Mouse (Mus musculus) gastrocnemius, postnatal 10 days (tissue): ENCODE measurements at regions not wholly inside any gene's neighbourhood (a gene's known extent, or its start where the extent isn't known, plus 50 kb on each side); places are given as distances from the start of the nearest gene placed in this dataset.
A peak's percentile ranks its signal among the peaks of the same experiment; 100 is the strongest.

Experiments
- DNase-seq: peaks from one replicate; pipeline ENCODE4 v3.0.0; 2021; ENCODE audit warnings: mixed read lengths

DNA sequence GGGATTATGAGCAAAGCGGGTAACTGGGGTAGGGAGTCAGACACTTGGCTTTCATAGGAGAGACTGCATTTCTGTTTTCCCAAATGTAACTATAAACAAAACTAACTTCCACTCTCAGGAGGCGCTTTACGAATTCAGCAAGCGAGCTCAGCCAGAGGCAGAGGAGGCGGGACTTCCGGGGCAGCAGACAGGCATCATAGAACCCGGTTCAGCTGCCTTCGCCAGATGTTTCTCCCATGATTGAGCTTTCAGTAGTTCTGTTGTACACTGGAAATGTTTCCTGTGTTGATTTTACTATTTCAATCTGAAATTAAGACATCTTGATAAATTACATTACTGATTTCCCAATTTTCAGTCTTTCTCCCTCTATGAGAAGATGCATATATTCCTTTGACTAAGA, 92.9 kb downstream of the Zfp365 start:
- DNase-seq = no peak

DNA sequence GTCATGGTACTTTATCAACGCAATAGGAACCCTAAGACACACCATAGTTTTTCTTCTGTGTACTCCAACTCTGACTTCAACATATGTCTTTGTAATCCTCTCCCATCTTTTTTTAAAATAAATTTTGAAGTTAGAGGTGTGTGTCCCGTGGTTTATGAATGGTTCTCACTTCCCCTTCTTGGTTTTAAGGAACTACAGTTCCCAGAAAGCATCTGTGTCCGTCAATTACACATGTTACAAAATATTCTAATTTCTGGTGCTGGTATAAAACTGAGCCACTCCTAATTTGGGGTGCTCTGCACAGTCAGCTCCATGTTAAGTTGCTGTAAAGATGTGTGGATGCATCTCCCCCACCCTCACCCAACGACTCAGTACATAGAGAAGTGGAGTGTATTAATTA, 98.6 kb downstream of the Zfp365 start:
- DNase-seq = no peak

DNA sequence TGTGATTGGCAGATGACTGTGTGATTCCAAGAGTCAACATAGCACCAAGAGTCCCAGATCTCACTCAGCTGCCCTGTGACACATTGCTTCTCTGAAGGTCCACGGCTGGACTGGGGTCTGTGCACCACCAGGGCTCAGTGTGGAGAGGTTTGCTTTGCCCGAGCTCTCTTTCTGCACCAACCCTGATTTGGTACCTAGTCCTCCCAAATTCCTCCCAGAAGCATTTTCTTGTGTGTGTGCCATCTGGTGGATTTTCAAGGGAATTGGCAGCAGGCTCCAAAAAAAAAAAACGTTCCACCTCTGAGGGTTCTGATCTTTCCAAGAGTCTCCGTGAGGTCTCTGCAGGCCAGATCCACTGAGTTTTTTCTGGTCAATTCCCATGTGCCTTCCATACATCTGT, 107.3 kb downstream of the Zfp365 start:
- no peak for DNase-seq

DNA sequence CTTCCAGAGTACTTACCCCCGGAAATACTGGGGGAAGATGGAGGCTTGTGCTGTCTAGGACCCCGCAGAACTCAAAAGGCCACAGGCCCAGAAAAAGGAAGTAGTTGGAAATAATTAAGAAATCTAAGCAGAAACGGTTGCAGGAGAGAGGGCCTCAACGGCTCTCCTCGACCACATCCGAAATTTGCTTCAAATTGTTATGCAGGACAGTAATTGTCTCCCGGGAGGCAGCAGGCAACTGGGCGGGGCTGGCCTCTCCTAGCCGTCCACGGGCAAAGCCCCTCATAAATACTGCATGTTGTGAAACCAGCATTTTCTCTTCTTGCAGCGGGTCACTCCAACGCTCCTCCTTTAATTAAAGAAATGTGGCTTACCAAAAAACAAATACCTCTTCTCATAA, 107.8 kb downstream of the Zfp365 start:
- DNase-seq = no peak

DNA sequence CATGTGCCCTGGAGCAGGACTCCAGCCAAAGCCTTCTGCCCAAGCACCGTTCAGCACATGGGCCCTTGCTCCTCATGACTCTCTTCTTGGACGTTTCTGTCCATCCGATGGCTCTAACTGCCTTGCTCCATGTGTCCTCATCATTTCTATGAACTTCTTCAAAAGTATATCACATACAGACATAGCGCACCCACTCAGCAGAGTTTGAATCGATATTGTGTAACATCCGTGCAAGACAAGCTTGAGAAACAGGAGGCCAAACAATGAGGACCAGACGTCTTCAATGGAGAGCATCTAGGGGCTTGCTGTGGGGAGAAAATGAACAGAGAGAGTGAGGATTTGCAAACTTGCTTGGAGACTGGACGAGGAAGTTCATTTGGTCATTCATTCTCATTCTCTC, 110.3 kb downstream of the Zfp365 start:
- no peak for DNase-seq

DNA sequence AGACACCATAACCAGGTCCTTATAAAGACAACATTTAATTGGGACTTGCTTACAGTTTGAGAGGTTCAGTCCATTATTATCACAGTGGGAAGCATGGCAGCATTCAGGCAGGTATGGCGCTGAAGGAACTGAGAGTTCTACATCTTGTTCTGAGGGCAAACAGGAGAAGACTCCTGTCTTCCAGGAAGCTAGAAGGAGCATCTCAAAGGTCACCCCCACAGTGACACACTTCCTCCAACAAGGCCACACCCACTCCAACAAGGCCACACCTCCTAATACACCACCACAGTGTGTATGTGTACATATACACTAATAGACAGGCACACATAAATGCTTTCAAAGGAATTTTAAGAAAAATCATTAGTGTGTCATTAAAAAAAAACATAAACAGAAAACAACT, 110.8 kb downstream of the Zfp365 start:
- DNase-seq = no peak

DNA sequence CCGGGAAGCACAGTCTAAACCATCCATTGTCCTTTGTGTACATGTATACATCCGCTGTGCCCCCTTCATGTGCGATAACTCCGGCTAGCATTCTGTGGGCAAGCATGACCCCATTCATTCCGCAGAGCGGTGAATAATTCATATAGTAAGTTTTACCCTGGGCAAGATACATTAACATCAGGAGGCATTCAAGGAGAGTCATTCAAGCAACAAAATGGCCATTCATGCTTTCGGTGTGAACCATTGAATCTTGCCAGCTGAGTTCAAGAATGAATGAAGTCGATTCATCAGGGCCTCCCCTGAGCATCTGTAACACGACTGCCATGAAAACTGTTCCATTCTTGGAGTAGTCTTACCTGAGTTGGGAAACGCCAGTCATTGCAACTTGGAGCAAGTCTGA, 113.5 kb downstream of the Zfp365 start:
- DNase-seq = no peak

DNA sequence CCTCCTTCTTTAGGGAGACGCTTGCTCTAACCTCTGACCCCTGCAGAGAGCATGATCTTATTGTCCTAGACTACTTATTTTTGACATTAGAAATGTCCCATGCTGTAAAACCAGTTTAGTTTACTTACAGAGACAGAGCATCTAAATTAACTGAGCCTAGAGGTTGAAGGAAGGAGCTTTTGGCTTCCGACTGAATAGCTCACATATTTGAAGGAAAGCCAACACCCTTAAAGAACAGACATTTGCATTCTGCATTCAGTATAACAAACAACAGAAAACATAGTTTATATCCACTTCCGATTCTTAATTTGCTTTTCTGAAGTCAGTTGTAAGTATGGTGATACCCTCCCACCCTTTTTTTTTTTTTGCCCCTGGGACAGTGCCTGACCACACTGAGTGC, 119.3 kb downstream of the Zfp365 start:
- DNase-seq = no peak

DNA sequence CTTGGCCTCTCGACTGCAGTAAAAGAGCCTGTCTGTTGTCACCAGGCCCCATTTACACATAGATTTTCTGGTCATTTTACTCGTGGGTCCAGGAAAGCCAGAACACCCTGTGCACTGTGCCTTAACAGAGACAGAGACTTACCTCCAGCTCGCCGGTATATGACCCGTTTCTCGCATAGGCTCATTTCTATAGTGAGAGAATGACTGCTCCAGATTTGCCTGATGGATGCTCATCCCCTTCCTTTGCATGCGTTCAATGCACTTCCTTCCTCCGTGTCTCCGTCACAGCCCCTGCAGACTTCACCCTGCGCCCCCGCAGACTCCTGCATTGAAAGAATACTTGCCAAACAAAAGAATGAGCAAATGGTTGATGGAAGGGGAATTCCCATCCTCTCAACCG, 122.8 kb downstream of the Zfp365 start:
- no peak for DNase-seq

DNA sequence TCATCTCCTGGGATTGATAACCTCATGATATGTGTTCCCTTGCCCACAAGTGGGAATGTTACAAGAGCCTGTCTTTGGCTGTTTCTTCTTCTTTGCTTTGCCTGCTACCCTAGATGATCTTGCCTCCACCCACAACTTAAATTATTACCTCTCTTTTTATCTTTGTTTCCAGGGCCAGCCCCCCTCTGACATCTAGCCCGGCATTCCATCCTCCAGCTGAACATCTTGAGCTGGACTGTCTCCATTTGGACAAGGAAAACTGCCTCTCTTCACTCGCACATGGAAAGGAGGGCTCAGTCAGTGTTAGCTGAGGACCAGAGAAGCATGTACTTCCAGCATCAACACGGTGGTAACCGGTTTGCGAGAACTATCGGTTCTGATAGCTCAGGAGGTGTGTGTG, 124.3 kb downstream of the Zfp365 start:
- no peak for DNase-seq

DNA sequence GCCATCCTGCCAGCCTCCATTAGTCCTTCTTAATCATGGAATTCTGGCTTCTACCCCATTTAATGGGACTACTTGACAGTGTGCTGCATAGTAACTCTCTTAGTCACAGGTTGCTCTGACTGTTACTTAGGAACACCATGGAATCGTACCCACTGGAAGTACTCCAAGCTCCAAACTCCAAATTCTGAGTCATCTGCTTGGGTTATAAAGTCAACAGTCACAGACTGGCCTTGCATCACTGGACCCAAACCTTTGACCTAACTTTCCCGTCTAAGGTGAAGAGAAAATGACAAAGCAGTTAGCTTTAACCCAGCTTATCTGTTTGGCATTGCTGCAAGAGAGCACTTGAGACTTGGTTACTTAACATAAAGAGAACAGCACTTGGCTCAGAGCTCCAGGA, 126.9 kb downstream of the Zfp365 start:
- DNase-seq = no peak

DNA sequence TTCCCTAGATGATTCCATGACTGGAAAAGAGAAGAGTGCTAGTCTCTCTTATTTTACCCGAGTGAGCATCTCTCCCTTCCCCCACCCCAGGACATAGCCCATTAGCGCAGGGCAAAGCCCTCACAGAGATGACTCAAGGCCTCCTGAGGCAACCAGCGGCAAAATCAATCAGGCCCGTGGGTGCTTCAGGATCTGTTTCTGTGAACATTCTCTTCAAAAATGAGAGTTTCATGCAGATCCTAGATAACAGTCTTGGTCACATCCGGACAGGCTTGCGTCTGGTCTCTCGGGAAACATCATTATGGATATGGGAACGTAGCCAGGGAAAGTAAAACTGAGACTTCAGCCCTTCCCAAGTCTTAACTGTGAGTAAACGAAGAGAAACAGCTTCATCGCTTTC, 134.1 kb downstream of the Zfp365 start:
- no peak for DNase-seq

DNA sequence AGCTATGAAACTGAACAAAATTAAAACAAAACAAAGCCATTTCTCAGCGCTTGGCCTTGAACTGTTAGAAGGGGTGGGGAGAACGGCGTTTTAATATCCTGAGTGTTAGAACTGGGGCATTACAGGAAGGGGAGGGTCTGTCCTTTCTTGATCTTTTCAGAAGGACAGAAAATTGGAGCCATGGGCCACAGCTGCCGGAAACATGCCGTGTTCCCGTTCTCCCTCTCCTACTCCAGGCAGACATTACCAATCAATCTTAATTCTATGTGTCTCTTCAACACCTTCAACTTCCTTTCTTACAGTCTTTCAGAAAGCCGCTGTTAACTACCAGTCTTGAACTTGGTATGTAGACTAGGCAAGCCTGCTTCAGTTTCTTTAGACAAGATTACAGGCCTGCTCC, 134.7 kb downstream of the Zfp365 start:
- DNase-seq = no peak

DNA sequence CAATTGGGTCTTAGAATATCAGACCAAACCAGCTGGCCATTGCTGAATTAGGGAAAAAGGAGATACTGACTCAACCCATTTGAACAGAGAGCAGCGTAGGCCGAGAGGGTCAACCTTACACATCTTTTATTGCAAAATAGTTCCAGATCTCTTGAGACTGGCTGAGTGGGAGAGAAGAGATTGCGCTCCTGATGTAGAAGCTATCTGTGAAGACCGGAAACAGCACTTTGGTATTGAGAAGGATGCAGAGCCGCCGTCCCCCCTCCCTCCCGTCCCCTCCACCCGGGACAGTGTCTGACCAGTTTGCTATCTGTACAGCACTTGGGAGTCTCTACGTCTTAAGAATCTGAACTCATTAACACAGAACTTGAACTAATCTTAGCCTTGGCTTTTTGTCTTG, 135.6 kb downstream of the Zfp365 start:
- no peak for DNase-seq

DNA sequence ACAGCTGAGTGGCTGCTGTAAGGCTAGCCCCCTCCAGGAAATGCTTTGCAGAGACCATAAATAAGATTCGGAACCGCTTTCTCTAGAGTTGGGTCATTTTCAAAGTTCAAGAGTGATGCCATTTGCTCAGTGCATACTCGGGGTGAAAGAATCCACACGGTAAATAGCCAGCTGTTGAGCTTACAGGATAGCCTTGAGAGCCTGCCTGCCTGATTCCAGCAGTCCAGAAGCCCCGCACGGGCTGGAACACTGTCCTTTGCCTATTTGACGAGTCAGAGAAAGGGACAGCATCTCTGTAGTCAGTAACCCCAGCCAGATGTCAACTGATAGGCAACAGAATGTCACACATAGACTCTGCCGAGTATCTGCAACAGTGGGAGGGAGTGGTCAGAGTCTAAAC, 140.7 kb downstream of the Zfp365 start:
- DNase-seq = no peak

DNA sequence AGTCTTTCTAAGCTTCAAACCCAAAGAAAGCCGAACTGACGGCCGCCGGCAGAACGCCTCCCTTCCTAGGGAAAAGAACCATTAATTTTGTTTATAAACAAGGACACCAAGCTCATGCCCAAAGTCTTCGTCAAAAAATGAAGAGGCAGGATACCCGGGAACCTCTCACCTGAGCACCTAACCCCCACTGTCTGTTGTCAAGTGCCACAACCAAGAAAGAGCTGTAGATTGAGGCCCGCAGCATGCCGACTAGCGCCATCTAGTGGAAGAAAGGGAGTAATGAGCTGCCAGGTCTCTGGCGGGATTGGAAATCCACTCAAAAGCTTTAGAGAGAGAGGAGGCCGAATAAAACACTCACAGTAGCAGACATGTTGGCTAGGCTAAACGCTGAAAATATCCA, 146.4 kb downstream of the Zfp365 start:
- DNase-seq = peak; percentile 57

DNA sequence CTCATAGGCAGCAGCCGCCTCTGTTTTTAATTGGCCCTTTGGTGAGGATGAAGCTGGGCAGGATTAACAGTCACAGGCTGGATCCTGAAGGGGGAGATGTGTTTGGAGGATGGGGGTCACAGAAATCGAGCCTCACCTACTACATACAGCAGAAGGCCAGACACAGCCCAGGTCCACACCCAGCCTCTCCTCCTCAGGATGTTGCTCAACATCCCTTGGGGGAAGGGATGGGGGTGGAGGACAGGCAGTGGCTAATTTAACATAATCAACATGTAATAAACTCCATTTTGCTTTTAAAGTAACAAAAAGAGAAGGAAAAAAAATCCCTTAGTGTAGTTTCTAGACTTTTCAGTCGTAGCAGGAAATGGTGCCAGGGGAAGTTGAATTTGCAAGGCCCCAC, 152.0 kb downstream of the Zfp365 start:
- DNase-seq = no peak

DNA sequence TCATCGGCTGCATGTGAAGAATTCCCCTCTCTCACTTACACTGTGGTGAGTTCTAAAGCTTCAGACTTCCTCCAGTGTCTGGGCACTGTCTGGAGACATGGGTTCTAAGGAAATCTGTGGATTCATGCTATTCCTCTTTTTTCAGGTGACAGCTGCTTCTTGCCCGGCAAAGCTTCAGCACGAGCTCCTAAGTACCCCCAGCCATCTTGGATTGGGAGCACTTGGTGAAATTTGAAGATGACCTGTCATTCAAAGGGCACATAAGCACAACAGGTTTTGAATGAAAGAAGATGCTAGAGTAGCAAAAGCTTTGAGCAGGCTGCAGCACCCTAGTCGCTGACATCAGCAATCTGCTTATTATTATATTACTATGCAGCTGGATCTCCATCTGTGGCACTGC, 164.3 kb downstream of the Zfp365 start:
- DNase-seq = no peak

DNA sequence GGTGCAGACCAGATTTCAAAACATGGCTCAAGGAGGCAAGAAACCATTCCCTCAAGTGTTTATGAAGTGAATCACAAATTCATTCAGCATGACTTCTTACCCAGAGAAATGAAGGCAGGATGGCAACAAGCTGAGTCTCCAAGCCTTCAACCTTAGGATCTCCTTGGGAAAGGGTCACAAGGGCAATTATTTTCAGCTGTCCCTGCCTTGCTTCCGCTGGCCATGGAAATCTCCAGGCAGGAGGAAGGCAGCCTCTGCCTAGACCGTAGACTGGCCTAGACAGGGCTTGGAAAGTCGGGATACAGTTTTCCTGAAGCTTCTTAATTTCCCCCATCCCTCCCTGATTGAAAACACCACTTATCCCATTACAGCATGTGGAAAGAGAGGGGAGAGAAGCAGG, 165.0 kb downstream of the Zfp365 start:
- DNase-seq = no peak

DNA sequence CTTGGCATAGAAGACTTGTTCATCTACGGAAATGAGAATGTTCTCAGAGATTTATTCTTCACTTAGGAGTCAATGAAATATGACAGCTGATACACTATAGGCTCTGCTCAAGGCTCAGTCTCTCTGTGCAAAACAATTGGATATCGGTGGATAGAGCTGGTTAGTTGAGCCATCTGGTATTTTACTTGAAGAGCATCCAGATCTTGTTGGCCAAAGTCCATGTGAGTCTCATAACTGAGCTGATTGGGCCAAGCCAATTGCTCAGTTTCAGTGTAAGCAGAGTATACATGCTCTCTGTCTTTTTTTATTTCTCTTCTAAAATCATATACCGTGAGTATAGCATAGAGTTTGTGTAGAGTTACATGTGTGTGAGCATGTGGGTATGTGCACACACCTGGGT, 166.3 kb downstream of the Zfp365 start:
- no peak for DNase-seq

DNA sequence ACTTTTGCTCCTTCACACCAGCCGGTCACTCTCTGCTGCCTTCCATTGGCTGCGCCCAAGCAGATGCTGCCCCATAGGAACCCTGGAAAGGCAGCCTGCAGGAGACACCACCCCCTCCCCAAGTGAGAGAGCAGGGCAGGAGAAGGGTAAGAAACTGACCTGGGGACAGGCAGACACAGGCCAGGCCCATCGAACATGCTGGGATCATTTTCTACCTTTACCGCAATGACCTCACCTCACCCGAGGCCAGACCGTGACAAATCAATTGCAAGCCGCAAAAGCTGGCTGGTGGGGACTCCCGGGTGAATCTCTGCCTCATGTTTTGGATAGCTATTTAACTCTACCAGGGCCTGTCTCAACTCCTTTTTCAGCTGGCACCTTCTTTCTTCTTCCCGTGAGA, 168.9 kb downstream of the Zfp365 start:
- no peak for DNase-seq

DNA sequence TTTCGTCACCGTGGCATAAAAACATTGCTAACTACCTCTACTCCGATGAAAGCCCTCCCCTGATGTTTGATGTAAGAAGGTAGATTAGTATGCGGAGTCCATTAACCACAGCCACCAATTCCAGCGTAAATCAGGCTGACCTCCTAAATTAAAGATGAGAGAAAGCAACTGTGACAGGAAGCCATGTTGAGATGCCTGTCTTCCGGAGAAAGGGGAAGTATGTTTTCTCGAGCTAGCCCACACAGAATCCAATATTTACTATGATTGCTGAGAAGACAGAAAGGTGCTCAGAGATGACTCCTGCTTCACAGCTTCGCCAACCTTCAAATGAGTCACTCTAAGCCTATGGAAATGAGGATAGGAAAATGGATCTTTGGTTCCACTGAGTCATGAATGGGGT, 169.6 kb downstream of the Zfp365 start:
- no peak for DNase-seq

DNA sequence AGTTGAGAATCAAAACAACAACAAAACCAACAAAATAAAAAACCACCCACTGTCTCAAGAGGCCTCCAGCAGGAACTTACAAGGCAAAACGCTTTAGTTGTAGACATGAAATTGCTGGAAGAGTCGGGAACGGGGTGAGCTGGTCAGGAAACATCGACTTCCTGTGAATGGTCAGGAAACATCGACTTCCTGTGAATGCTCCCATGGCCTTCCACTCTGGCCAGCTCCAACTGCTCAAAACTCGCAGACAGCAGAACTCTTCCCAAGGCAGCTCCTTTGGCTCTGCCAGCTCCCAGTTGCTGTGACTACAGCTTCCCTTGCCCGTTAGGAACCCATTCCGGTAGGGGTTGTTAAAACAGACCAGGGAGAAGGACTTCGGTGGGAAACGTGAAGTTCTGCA, 170.2 kb downstream of the Zfp365 start:
- no peak for DNase-seq

DNA sequence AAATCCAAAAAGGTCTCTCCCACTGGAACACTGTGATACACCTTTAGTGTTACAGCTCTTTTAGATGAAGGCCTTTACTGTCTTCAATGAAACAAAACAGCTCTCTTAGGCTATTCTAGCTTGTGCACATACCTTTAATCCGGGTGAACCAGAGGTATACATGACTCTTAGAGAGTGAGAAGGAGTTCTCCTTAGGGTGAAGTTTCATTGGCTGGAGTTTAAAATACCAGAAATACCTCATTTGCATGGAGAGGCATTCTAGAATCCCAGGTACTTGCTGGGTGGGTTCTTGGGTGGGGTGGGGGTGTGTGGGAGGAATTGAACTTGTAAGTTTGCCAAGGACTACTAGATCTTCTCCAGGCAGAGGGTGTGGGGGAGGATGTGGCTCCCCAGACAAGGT, 173.3 kb downstream of the Zfp365 start:
- no peak for DNase-seq

DNA sequence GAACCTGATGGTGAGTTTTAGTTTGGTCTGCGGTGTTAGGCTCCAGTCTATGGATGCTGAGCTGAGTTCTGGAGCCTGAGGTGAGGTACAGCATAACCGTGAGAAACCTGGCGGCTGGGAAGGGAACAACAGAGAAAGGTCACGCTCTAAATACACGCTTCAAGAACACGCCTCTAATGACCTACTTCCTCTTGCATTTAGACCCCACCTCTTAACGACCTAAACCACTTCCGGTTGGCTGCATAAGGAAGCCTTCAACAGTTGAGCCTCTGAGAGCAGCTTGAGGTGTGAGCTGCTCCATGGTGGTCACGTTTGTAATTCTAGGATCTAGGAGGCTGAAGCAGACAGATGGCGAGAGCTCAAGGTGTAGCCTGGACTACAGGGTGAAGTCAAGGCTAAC, 175.8 kb downstream of the Zfp365 start:
- DNase-seq = no peak

DNA sequence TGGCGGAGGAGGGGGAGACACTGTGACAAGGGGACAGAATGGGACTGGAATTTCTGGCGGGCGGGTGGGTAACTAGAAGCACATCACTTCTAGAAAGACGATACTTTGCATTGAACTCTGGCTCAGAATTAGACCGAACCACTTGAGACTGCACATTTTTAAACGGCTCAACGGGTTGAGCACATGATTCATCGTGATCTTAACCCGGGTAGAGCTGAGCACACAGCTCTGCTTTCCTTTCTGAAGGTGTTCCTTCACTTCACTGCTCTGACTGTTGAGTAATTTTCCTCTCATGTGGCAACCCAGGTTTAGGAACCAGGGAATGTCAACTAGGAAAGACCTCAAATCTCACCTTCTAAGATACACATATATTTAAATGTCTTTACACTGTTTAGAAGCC, 180.9 kb downstream of the Zfp365 start:
- DNase-seq = no peak
